In the genomic region with DNA sequence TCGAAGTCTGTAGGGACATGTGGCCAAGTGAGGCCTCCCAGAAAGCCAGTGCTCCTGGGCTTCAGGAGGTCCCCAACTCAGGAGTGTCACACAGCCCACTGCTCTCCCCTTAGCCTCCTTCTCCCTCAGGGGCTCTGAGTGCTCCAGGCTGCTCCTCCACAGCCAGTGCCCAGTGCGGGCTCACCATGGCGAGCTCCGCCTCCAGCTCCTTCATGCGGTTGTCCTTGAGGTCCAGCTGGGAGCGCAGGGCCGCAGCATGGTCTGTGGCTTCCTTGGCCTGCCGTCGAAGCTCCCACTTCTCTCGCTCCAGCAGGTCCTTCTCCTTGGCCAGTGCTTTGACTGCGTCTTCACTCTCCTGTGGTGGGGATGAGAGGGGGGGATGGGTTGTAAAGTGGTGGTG, we compare ENCODE assay signal across 10 mouse cellular contexts.
DNase-seq lines count a peak whose midpoint lies in the region; ATAC-seq and TF ChIP-seq lines count a peak whose summit lies in the region.
"Had no signal": no experiment of that assay in that cellular context is flagged by ENCODE, and none has a peak within 500 bp of the region (broad histone marks: within the 10 kb centered on the region; RNA-seq: fewer than 3 reads in every experiment).

No protein-coding gene starts in this region.

- no peak overlapping the region for H3K4me3 ChIP-seq in heart, embryonic 13.5 days
- no peak overlapping the region for H3K4me3 ChIP-seq in midbrain, embryonic 16.5 days (ENCODE audit: low read depth, low read length)
- no peak overlapping the region for H3K4me3 ChIP-seq in midbrain, postnatal 0 days (ENCODE audit: low read depth, low read length)
- no peak overlapping the region for H3K4me3 ChIP-seq in limb, embryonic 10.5 days
- H3K4me3 ChIP-seq: neural tube, embryonic 13.5 days; stomach, embryonic 15.5 days had no signal

- peak overlapping the region; percentile 5; the same call in 1 of the 2 replicates for H3K9ac ChIP-seq in heart, embryonic 13.5 days
- H3K9ac ChIP-seq in midbrain, embryonic 16.5 days (ENCODE audit: low read depth, low read length) = no peak overlapping the region
- H3K9ac ChIP-seq in midbrain, postnatal 0 days (replicated peaks; ENCODE audit: low read length, poor library complexity, severe bottlenecking) = no peak overlapping the region
- H3K9ac ChIP-seq: neural tube, embryonic 13.5 days; stomach, embryonic 15.5 days had no signal

- ATAC-seq in heart, embryonic 13.5 days (ENCODE audit: extremely low read depth, insufficient number of reproducible peaks, low FRiP score, low TSS enrichment) = no peak
- 0 out of 2 replicates have a peak, but pooled peaks have one; percentile 21 for ATAC-seq in midbrain, embryonic 16.5 days
- ATAC-seq in midbrain, postnatal 0 days (ENCODE audit: low FRiP score) = no peak

- 0 out of 2 replicates have a peak, but pooled peaks cover 12% of the 10 kb centered on the region for H3K36me3 ChIP-seq in heart, embryonic 13.5 days
- H3K36me3 ChIP-seq in midbrain, embryonic 16.5 days (ENCODE audit: control insufficient read depth, insufficient read depth, low read length) = 0 out of 2 replicates have a peak, but pooled peaks cover 2% of the 10 kb centered on the region
- H3K36me3 ChIP-seq in midbrain, postnatal 0 days (ENCODE audit: insufficient read depth, low read length) = 0 out of 2 replicates have a peak, but pooled peaks cover 12% of the 10 kb centered on the region
- 0 out of 2 replicates have a peak, but pooled peaks cover 17% of the 10 kb centered on the region for H3K36me3 ChIP-seq in limb, embryonic 10.5 days

- WGBS in heart, embryonic 13.5 days = 63% methylated on average over 11 of the region's 11 CpGs
- 75% methylated on average over 11 of the region's 11 CpGs for WGBS in midbrain, embryonic 16.5 days
- WGBS in midbrain, postnatal 0 days = 62% methylated on average over 11 of the region's 11 CpGs
- 77% methylated on average over 11 of the region's 11 CpGs for whole genome bisulfite sequencing in limb, embryonic 10.5 days

- peaks cover 21% of the 10 kb centered on the region for H3K4me1 ChIP-seq in heart, embryonic 13.5 days
- peaks cover 2% of the 10 kb centered on the region; the same call in 1 of the 2 replicates for H3K4me1 ChIP-seq in midbrain, embryonic 16.5 days (ENCODE audit: control insufficient read depth, insufficient read depth, low read length)
- no peaks in the 10 kb centered on the region for H3K4me1 ChIP-seq in midbrain, postnatal 0 days (ENCODE audit: insufficient read depth, low read length)
- peaks cover 11% of the 10 kb centered on the region for H3K4me1 ChIP-seq in limb, embryonic 10.5 days

- no peaks in the 10 kb centered on the region for H3K9me3 ChIP-seq in heart, embryonic 13.5 days
- H3K9me3 ChIP-seq in midbrain, embryonic 16.5 days (replicated peaks; ENCODE audit: control insufficient read depth, low read length, poor library complexity, severe bottlenecking) = no peaks in the 10 kb centered on the region
- H3K9me3 ChIP-seq in midbrain, postnatal 0 days (ENCODE audit: low read length) = no peaks in the 10 kb centered on the region
- no peaks in the 10 kb centered on the region for H3K9me3 ChIP-seq in limb, embryonic 10.5 days (replicated peaks)
- H3K9me3 ChIP-seq: neural tube, embryonic 13.5 days; stomach, embryonic 15.5 days had no signal

- no peaks in the 10 kb centered on the region for H3K27me3 ChIP-seq in heart, embryonic 13.5 days (replicated peaks)
- H3K27me3 ChIP-seq in midbrain, embryonic 16.5 days (ENCODE audit: control insufficient read depth, insufficient read depth, low read depth, low read length) = no peaks in the 10 kb centered on the region
- H3K27me3 ChIP-seq in midbrain, postnatal 0 days (ENCODE audit: insufficient read depth, low read length) = no peaks in the 10 kb centered on the region
- H3K27me3 ChIP-seq in limb, embryonic 10.5 days (ENCODE audit: low read depth, poor library complexity, severe bottlenecking) = no peaks in the 10 kb centered on the region
- H3K27me3 ChIP-seq: neural tube, embryonic 13.5 days; stomach, embryonic 15.5 days had no signal

- no peak for TF ChIP-seq CTCF in midbrain, postnatal 0 days (IDR thresholded peaks at IDR 0.05)

- DNase-seq in heart, postnatal 25 days (ENCODE audit: low spot score) = no peak
- DNase-seq in midbrain, postnatal 0 days (ENCODE audit: low spot score) = no peak
- DNase-seq in adrenal gland, postnatal 10 days = peak; percentile 51
- no peak for DNase-seq in limb, embryonic 10.5 days (ENCODE audit: low spot score)
- no peak for DNase-seq in gastrocnemius, postnatal 10 days

- no peak overlapping the region for H3K27ac ChIP-seq in heart, embryonic 13.5 days (replicated peaks)
- no peak overlapping the region for H3K27ac ChIP-seq in midbrain, embryonic 16.5 days (ENCODE audit: low read length)
- no peak overlapping the region for H3K27ac ChIP-seq in midbrain, postnatal 0 days (ENCODE audit: low read depth, low read length)
- H3K27ac ChIP-seq in limb, embryonic 10.5 days = peak overlapping the region; percentile 40; the same call in 1 of the 2 replicates
- H3K27ac ChIP-seq: neural tube, embryonic 13.5 days; stomach, embryonic 15.5 days had no signal

- intact Hi-C loops in heart, postnatal 25 days (cut with DNase I) = no loop called here

- no peak overlapping the region for H3K4me2 ChIP-seq in heart, embryonic 13.5 days
- no peak overlapping the region for H3K4me2 ChIP-seq in midbrain, embryonic 16.5 days (ENCODE audit: low read length)
- no peak overlapping the region for H3K4me2 ChIP-seq in midbrain, postnatal 0 days (ENCODE audit: low read depth, low read length, poor library complexity, severe bottlenecking)
- H3K4me2 ChIP-seq: liver, embryonic 11.5 days; neural tube, embryonic 13.5 days; stomach, embryonic 15.5 days had no signal
